Mouse (Mus musculus): Measurements from ENCODE around the gene Megf6.
A peak's percentile ranks its signal among the peaks of the same experiment; 100 is the strongest.

Gene Megf6

DNA sequence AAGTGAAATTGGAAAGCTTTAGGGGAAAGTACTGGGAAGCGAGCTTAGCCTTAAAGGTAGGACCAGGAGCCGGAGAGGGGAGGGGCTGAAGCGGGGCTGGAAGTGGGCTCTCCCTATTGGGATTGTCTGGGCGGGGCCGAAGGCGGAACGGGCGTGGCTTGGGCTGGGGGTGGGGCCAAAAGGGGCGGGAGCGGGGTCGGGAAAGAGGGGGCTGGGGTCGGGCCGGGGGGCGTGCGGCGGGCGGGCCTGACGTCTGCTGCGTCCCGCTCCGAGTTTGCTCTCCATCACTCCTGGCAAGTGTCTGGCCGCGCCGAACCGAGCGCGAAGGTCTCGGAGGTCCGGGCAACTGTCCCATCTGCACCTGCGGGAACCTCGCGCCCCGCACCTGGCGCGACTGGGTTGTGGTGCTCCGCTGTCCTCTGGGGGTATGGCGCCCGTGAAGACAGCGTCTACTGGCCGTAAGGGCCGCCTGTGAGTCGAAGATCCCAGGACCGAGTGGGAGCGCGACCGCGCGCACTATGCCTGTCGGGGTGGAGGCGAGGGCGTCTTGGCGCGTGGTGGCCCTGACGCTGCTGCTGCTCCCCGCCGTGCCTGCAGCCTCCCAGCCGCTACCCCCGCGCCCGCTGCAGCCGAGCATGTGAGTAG is at the start of gene Megf6:
Megf6 (plus strand) TSS at position 225 of the 645 bp plus-strand sequence.
- DNase-seq (ENCODE audit: low spot score) = no peak

DNA sequence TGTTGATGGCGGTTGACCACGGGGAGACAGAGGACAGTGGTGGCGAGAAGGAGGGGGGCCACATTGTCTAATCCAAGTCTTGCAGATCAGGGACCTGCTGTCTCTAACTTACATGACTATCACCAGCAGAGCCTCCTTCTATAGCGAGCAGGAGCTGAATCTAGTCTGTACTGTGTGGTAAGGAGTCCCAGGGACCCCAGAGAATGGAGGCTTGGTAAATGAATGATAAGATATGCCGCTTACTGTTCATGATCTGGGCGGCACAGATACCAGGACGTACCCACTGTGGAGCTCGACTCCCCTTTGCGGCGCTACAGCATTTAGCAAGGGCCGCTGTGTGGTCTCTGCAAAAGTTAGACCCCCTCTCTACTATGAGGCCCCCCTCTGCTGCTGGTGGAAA is 48.7 kb upstream of the Megf6 start:
- no peak for DNase-seq (ENCODE audit: low spot score)

DNA sequence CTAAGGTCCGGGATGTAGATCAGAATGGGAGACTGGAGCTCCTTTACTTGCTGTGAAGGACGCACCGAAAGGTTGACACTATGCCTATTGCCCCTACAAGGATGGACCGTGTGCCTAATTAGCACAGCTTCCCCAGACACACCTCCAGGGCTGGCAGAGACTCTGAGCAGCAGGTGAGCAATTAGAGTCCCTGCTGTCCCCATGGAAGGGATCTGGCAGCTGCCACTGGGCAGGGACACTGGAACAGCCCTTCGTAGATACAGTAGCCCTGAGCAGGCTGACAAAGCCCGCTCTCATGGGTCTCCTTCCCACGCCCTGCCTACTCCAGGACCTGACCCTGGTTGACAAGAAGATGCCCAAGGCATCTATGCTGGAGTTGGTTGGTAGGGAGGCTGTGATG is 48.2 kb upstream of the Megf6 start:
- no peak for DNase-seq (ENCODE audit: low spot score)

DNA sequence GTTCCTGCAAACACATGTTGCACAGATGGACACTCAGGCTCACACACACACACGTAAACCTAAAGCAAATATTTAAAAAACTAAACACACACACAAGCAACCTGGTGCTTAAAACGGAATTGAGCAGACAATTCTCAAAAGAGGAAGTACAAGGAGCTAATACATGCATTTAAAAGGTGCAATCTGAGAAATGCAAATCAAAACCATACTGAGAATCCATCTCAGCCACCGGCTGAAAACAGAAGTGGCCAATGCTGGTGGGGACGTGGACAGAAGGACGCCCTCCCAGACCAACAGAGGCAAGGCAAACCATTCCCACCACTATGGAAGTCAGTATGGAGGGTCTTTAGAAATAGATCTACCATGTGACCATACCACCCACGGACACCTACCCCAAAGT is 47.0 kb upstream of the Megf6 start:
- DNase-seq (ENCODE audit: low spot score) = no peak

DNA sequence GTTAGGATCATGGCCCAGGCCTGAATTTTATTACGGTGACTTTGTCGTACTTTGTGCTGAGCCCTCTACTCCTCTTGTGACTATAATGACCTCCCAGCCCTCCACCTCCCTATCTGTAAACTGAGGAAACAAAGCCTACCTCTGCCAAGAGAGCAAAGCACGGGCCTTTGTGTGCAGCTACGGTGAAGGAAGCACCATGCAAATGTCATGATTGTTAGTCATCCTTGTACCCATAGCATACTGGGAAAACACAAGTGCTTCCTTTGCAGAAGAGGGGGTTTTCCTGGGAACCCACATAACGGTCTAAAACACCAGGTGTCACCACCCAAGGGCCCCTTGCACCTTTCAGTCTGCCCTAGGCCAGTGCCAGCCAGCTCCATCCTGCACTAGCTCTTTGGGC is 45.3 kb upstream of the Megf6 start:
- no peak for DNase-seq (ENCODE audit: low spot score)

DNA sequence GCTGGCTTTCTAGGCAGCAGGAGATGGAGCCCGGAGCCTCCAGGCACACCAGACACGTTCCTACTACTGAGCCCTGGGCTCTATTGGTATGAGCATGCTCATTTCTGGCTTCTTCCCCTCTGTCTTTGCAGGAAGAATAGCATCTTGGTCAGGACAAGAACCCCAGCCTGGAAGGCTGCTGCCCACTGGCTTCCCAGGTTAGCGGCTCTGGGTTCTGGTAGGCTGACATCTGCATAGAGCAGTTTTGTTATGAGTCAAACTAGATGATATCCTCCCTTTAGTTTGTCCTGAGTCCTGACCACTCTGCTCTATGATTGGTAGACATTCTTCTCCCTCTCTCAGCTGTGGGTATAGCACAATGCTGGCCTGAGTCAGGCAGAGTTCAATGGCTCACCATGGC is 43.3 kb upstream of the Megf6 start:
- DNase-seq (ENCODE audit: low spot score) = no peak

DNA sequence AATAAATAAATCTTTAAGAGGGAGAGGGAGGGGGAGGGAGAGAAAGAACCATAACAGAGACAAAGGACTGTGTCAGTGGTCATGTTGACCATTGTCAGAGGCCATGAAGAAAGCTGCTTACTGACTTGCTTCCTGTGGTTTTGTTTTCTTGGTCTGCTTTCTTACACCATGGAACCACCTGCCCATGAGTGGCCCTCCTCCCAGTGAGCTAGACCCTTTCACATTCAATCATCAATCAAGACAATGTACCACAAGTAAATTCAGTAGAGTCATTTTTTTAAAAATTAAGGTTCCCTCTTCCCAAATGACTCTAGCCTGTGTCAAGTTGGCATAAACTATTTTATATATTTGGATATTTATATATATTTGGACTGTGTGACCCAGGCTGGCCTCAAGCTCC is 40.6 kb upstream of the Megf6 start:
- DNase-seq (ENCODE audit: low spot score) = no peak

DNA sequence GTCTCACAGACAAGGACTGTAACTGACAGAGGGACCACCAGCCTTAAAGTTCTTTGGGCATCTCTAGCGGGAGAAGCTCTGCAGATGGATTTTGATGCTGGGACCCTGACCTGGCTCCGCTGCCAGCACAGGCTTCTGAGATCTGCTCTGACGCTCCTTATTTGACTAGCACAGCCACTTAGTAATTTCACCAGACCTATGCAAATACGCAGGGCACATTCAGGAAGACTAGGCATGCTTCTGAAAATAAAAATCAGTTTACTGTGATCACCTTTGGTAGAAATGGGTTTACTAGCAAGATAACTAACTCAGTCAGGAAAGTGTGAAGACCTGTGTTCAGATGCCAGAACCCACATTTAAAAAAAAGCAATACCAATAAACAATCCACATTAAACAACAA is 38.6 kb upstream of the Megf6 start:
- DNase-seq (ENCODE audit: low spot score) = no peak

DNA sequence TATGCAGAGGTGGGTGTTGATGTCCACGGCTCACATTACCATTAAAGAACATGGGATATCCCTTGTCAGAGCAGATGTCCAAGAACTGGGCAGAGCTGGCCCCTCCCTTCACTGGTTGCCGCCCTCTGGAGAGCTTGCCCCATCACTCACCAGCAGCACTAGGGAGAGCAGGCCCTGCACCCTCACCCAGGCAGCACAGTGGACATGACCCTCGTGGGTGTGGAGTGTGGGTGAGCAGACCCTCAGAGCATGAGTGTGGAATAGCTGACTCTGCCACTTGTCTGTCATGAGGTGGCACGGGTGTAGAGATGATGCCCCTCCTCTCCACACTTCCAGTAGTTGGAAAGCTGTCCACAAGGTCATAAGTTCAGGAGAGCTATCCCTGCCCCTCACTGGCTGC is 35.7 kb upstream of the Megf6 start:
- DNase-seq (ENCODE audit: low spot score) = no peak

DNA sequence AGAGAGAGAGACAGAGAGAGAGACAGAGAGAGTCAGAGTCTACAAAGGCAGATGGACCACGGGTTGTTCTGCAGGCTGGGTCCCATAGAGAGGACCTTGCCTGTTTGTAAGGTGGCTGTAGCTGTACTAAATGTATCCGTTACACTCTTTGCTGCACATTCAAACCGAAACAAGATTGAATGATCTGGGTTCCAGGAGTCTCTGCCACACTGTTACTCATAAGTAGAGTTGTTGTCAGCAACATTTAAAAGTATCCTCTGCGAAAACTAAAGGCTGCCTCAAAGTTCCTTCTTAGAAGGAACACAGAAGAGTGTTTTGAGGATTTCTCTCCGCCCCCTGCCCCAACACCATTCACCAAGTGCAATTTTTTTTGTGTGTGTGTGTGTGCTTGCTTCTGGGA is 33.4 kb upstream of the Megf6 start:
- no peak for DNase-seq (ENCODE audit: low spot score)

DNA sequence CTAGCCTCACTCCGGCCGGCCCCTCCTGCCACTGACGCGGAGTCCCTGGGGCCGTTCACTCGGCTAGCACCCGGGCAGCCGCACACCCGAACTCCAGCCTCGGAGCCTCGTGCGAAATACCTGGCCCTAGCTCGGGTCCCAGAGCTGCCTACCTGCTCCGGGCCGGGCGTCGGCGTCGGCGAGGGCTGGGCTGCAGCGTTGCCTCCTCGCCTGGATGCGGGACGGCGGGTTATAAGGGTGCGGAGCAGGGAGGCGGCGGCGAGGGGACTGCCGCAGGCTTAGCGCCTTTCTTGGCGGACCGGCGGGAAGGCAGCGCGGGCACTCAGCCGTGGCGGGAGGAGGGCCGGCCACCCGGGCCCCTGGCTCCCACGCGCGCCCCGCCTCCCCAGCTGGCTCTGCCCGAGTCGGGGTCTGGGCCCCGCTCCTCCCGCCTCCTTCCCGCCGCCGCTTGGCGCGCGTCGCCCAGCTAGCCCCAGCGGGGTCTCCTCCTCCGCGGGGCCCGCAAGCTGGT is 30.8 kb upstream of the Megf6 start:
- DNase-seq (ENCODE audit: low spot score) = no peak

DNA sequence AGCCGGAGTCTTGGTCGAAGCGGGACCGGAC is 30.5 kb upstream of the Megf6 start, which contains the start of gene Trp73:
Trp73 (minus strand) TSS at position 27 of the 31 bp plus-strand sequence.
- DNase-seq (ENCODE audit: low spot score) = no peak

DNA sequence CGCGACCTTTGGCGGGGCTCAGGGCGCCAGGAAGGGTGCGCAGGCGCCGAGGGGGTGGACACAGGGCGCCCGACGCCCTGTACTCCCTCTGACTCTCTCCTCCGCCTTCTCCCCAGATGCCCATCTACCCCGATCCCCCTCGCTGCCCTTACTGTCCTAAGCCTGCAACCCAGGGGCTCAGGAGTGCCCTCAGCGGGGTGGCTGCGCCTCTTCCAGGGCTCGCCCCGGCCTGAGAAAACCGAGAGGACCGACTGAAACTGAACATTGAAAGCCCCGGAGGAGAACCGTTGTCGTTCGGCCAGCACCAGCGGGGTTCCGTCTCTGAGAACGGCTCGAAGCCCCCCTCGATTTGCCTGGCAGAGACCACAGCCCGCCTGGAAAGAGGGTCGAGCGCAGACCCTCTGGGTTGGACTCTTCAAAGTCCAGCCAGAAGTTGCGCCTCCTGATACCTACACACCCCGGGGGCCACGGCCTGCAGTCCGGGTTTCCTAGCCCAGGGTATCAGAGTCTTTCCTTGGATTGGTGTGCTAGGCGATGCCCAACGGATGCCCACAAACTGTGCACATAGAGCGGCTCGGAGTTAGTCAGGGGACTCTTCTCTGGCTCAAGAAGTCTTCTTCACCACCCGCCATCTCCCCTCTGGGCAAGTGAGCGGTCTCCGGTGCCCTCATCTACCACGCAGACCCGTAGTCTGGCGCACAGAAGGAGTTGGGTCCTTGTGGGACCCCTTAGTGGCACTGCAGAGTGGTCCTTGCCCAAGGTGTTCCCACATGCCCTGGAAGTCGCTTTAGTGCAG is 30.1 kb upstream of the Megf6 start:
- no peak for DNase-seq (ENCODE audit: low spot score)

DNA sequence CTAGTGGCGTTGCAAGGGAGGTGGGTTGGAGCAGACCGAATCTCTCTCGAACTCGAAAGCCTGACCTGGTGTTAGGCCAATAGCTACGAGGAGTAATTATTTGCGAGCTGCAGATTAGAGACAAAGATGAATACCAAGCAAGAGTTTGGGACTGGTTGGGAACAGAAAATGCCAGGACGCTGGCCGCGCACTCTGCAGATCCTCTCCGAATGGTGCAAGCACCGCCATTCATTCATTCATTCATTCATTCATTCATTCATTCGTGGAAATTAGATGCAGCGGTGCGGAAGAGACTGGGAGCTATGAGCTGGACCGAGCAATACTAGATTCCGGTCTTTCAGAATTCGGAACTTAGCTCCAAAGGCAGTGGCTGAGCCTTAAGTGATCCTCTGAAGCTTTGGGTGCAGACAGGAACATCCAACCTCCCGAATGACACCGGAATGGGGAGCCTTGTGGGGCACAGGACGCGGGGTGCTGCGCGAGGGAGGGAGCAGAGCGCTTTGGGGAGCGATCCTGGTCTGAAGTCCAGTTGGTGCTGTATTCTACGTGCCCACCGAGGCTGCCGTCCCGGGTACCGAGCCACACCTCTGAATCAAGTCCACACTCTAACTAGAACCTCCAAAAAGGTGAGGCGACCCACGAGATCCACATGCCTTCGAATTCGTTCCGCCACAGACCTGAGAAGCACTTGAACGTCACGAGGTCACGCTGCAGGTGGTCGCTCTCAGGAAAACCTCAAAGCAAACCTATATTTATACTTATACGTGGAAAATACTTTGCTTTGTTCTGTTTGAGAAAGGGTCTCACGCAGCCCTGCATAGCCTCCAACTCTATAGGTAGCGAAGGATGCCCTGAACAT is 29.3 kb upstream of the Megf6 start:
- DNase-seq (ENCODE audit: low spot score) = no peak

DNA sequence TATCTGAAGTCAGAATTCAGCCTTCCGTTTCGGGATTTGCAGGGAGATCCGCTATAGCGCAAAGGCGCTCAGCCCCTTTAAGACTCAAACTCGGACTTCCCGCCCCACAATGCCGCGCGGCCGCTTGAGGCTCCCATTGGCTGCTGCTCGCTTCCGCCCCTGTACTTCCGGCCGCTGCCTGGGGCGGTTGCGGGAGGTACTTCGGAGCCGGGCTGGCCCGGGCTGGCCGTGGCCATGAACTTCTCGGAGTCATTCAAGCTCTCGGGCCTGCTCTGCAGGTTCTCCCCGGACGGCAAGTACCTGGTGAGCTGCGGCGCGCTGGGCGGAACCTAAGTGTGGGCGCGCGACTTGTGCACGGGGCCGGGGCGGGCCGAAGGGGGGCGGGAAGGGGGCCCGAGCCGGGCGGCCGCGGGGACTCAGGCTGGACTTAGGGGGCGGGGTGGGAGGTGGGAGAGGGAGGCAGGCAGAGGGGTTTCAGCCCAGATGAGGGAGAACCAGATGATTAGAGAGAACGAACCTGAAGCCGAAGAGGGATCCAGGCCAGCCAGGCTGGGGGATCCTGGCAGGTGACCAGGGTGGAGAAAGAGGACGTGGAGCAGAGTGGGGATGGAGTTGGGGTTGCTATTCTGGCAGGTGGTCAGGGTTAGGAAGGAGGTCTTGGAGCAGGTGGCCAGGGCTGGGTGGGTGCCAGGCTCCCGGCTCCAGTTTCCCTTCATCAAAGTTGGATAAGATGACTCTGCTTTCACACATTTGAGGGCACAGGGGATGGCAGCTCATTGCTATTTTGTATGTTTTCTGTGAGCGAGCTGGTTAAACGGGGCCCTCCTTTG is 28.1 kb upstream of the Megf6 start, which contains the start of gene Wrap73:
Wrap73 (plus strand) TSS at position 162 of the 830 bp plus-strand sequence.
- DNase-seq (ENCODE audit: low spot score) = peak; percentile 84

DNA sequence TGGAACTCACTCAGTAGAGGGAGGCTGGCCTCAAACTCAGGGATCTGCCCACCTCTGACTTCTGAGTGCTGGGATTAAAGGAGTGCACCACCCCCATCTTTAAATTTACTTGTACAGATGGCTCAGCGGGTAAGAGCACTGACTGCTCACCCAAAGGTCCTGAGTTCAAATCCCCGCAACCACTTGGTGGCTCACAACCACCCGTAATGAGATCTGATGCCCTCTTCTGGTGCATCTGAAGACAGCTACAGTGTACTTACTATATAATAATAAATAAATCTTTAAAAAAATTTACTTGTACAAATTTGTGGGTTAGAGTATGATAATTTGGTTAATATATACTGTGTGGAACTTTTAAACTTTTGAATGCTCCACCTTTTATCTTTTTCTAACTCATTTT is 25.8 kb upstream of the Megf6 start:
- no peak for DNase-seq (ENCODE audit: low spot score)

DNA sequence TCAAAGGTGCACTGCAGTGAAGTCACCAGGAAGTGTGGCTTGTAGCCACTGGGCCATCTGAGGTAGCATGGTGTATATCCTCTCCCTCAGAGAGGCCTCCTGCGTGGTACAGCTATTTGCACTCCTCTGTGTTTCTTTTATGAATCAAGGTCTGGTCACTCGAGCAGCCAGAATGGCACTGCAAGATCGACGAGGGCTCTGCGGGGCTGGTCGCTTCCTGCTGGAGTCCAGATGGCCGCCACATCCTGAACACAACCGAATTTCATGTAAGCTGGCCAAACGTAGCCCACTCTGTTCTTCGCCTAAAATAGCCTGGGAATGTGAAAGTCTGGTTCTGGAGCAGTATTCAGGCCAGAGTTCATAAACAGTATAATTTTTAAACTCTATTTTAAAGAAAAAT is 24.2 kb upstream of the Megf6 start:
- DNase-seq (ENCODE audit: low spot score) = no peak

DNA sequence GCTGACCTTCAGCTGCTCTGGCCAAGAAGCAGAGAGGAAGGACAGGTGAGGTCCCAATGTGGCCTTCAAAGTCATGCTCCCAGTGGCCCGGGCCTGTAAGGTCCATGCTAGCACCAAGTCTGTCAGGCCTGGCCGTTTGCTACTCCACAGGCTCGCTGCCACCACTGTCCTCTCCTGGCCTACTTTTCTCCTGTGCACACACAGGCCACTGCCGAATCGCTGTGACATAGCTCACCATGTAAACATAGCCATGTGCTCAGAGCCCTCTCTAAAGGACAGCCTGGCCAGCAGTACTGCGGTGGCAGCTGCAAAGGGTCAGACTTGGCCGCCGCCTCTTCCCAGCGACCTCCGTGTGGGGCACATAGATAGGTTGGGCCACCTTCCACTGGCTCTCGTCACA is 16.4 kb upstream of the Megf6 start:
- DNase-seq (ENCODE audit: low spot score) = no peak

DNA sequence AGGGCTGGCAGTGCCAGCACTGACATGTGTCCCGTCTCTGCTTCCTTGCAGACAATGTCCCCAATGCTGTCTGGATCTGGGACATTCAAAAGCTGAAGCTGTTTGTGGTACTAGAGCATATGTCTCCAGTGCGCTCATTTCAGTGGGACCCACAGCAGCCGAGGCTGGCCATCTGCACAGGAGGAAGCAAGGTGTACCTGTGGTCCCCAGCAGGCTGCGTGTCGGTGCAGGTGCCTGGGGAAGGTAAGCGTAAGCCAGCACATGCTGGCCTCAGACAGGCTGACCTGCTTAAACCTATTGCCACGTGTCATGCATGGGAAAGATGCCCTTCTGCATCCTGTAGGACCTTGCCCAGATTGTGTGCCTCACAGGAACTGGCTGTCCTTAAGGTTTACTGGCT is 14.5 kb upstream of the Megf6 start:
- no peak for DNase-seq (ENCODE audit: low spot score)

DNA sequence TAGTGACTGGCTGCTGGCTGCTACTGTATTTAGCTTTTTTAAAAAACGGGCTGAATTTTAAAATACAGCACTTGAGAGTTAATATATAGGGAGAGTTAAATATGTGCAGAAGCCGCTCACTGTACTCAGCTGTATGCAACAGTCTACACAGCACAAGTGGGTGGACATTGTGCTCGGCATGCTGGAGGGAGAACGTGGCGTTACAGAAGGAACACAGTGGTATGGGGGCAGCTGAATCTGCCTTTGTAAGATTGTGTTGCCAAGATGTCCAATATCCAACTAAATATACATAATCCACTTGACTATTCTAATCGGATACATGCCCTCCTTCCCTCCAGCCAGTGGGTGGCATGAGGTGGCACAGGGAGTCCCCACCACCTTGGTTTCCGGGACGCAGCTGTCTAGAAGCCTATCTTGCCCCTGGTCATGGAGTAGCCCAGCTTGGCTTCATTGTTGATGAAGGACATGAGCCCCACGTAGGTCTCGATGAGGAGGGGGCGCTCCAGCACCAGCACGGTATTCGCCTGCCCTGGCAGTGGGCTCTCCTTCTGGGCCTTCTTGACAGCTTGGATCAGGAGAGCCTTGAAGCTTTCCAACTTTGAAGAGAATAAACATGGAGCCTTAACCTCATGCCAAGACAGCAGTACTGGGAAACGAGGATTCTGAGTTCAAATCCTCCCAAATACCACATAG is 12.4 kb upstream of the Megf6 start:
- no peak for DNase-seq (ENCODE audit: low spot score)

DNA sequence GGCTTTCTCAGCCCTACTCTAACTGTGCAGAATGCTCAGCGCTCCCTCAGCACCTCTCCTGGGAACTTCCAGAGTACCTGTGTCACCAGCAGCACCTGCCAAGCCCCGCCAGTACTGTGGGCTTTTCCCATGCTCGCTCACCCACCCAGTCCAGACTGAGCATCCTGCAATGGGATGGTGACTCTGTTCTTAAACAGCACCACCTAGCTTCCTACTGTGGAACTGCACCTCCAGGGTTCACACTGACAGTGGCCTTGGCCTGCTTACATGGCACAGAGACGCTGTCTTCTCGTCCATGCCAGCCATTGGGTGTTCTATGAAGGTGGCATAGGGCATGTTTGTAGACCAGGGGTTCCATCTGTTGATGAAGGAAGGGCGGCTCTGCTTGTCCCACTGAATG is 11.5 kb upstream of the Megf6 start:
- peak; percentile 86 for DNase-seq (ENCODE audit: low spot score)

Data from adipocyte (in vitro differentiated cells).